Mouse (Mus musculus): ENCODE measurements around the gene Ctu1. TPM values are rescaled to one million over a fixed set of nuclear protein-coding genes. Genes with fewer than 3 reads are reported as not detected.

Ctu1 gene
- polyA plus RNA-seq, 2 experiments = 12.0 to 13.4 TPM

DNA sequence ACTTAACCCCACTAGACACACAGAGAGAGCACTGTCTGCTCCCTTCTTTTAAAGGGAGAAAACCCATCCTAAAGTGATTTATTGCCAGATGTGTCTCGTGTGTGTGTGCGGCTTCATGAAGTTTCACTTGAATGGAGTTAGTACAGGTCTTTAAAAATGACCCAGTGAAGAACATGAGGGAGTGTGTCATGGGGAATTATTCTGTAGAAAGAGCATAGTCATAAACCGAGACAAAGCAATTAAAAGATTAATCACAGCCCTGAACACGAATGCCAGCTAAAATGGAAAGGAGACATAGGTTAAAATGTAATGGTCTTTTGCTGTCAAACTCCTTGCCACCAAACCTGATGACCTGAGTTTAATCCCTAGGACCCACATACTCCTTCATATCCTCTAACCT, 37.9 kb upstream of the Ctu1 start:
- no peaks in the 10 kb centered on the region for H3K27me3 ChIP-seq (ENCODE audit: control insufficient read depth, insufficient read depth, low read length)
- WGBS = 60% methylated on average over 4 of the region's 4 CpGs
- H3K27ac ChIP-seq (replicated peaks; ENCODE audit: low read depth, low read length) = no peak overlapping the region
- H3K4me1 ChIP-seq (ENCODE audit: control insufficient read depth, insufficient read depth, low read length) = no peaks in the 10 kb centered on the region
- no peak for DNase-seq (ENCODE audit: low spot score)
- no peak overlapping the region for H3K9ac ChIP-seq (ENCODE audit: low read depth, low read length, severe bottlenecking)
- TF ChIP-seq POLR2A (IDR thresholded peaks at IDR 0.05; ENCODE audit: borderline replicate concordance, extremely low read depth, insufficient read depth, insufficient read length) = no peak
- no peak for ATAC-seq (ENCODE audit: low FRiP score, low read depth)
- no peak overlapping the region for H3K4me3 ChIP-seq (replicated peaks; ENCODE audit: low read length)
- H3K9me3 ChIP-seq (ENCODE audit: control insufficient read depth, low read length) = no peaks in the 10 kb centered on the region
- no peak overlapping the region for H3K4me2 ChIP-seq (replicated peaks; ENCODE audit: low read depth, low read length, severe bottlenecking)
- H3K36me3 ChIP-seq (ENCODE audit: control insufficient read depth, insufficient read depth, low read length) = no peaks in the 10 kb centered on the region

DNA sequence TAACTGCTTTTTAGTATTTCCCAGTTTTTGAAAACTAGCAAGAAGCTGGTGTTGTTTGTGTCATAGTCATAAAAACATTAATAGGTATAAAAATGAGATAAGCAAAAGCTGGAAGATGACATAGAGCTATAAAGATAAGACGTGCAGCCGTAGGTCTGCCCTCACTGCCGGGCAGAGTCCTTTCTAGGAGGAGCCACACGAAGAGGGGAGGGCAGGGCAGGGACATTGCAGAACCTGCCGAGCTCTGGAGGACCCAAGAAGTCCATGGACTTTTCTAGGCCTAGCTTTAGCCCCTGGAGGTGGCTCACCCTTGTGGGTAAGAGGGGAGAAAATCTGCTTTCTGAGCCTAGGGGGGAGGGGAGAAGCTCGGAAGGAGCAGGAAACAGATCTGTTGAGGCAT, 37.3 kb upstream of the Ctu1 start, which contains the start of gene Ceacam18:
Ceacam18 (plus strand) TSS at position 208 of the 400 bp plus-strand sequence.
- Histone ChIP-seq H3K36me3 (ENCODE audit: control insufficient read depth, insufficient read depth, low read length) (no peaks in the 10 kb centered on the region), H3K4me3 (replicated peaks; ENCODE audit: low read length) (no peak within 1 kb of the TSS), H3K9me3 (ENCODE audit: control insufficient read depth, low read length) (no peaks in the 10 kb centered on the region), H3K4me2 (replicated peaks; ENCODE audit: low read depth, low read length, severe bottlenecking) (no peak within 1 kb of the TSS), H3K27ac (replicated peaks; ENCODE audit: low read depth, low read length) (no peak within 1 kb of the TSS), H3K4me1 (ENCODE audit: control insufficient read depth, insufficient read depth, low read length) (no peaks in the 10 kb centered on the region), H3K9ac (ENCODE audit: low read depth, low read length, severe bottlenecking) (no peak within 1 kb of the TSS), H3K27me3 (ENCODE audit: control insufficient read depth, insufficient read depth, low read length) (no peaks in the 10 kb centered on the region)
- ATAC-seq (ENCODE audit: low FRiP score, low read depth) (no peak), DNase-seq (ENCODE audit: low spot score) (no peak)
- 72% methylated on average over 6 of the region's 6 CpGs for WGBS
- no peak for TF ChIP-seq POLR2A (IDR thresholded peaks at IDR 0.05; ENCODE audit: borderline replicate concordance, extremely low read depth, insufficient read depth, insufficient read length)

DNA sequence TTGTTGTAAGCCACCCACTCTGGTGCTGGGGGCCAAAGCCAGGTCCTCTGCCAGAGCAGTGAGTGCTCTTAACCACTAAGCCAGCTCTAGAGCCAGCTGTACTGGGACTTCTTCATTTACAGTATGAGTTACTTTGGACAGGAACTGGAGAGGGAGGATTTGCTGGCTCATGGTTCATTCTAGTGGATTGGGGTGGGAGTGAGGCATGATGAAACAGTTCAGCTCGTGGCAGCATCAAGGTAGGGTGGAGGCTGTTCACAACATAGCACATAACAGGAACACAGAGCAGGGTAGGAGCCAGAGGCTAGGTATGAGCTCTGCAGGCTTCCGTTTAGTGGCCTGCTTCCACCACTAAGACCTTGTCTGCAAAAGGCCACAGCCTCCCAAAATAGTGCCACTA, 35.6 kb upstream of the Ctu1 start:
- no peaks in the 10 kb centered on the region for H3K9me3 ChIP-seq (ENCODE audit: control insufficient read depth, low read length)
- WGBS = 53% methylated on average over 2 of the region's 2 CpGs
- H3K36me3 ChIP-seq (ENCODE audit: control insufficient read depth, insufficient read depth, low read length) = no peaks in the 10 kb centered on the region
- H3K27me3 ChIP-seq (ENCODE audit: control insufficient read depth, insufficient read depth, low read length) = no peaks in the 10 kb centered on the region
- no peak overlapping the region for H3K4me2 ChIP-seq (replicated peaks; ENCODE audit: low read depth, low read length, severe bottlenecking)
- no peak overlapping the region for H3K27ac ChIP-seq (replicated peaks; ENCODE audit: low read depth, low read length)
- TF ChIP-seq POLR2A (IDR thresholded peaks at IDR 0.05; ENCODE audit: borderline replicate concordance, extremely low read depth, insufficient read depth, insufficient read length) = no peak
- H3K9ac ChIP-seq (ENCODE audit: low read depth, low read length, severe bottlenecking) = no peak overlapping the region
- H3K4me1 ChIP-seq (ENCODE audit: control insufficient read depth, insufficient read depth, low read length) = no peaks in the 10 kb centered on the region
- DNase-seq (ENCODE audit: low spot score) = no peak
- no peak for ATAC-seq (ENCODE audit: low FRiP score, low read depth)
- H3K4me3 ChIP-seq (replicated peaks; ENCODE audit: low read length) = no peak overlapping the region

GRCm38 (mm10) chr7:43637118-43637517, 34.7 kb upstream of the Ctu1 start:
- Histone ChIP-seq H3K9ac (ENCODE audit: low read depth, low read length, severe bottlenecking) (no peak overlapping the region), H3K9me3 (ENCODE audit: control insufficient read depth, low read length) (no peaks in the 10 kb centered on the region), H3K36me3 (ENCODE audit: control insufficient read depth, insufficient read depth, low read length) (no peaks in the 10 kb centered on the region), H3K27me3 (ENCODE audit: control insufficient read depth, insufficient read depth, low read length) (no peaks in the 10 kb centered on the region), H3K27ac (replicated peaks; ENCODE audit: low read depth, low read length) (no peak overlapping the region), H3K4me3 (replicated peaks; ENCODE audit: low read length) (no peak overlapping the region), H3K4me1 (ENCODE audit: control insufficient read depth, insufficient read depth, low read length) (no peaks in the 10 kb centered on the region), H3K4me2 (replicated peaks; ENCODE audit: low read depth, low read length, severe bottlenecking) (no peak overlapping the region)
- WGBS = 53% methylated on average over 1 of the region's 1 CpGs
- no peak for ATAC-seq (ENCODE audit: low FRiP score, low read depth)
- DNase-seq (ENCODE audit: low spot score) = no peak
- no peak for TF ChIP-seq POLR2A (IDR thresholded peaks at IDR 0.05; ENCODE audit: borderline replicate concordance, extremely low read depth, insufficient read depth, insufficient read length)

DNA sequence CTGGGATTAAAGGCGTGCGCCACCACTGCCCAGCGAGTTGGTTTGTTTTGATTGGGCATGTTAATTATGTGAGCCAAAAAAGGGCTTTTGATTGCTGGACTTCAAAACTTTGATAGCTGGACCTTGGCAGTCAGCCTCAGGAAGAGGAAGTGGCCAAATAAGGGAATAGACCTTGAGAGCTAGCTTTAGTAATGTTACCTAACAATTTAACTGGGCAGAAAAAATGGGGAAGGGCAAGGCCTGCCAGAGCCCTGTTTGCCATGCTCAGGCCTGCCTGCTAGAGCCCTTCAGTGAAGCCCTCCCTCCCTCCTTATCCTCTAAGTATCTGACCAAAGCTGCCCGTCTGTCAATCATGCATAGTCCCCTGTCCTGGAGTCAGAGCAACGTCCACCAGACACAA, 29.2 kb upstream of the Ctu1 start:
- H3K4me3 ChIP-seq (replicated peaks; ENCODE audit: low read length) = no peak overlapping the region
- WGBS = 91% methylated on average over 5 of the region's 5 CpGs
- no peak for TF ChIP-seq POLR2A (IDR thresholded peaks at IDR 0.05; ENCODE audit: borderline replicate concordance, extremely low read depth, insufficient read depth, insufficient read length)
- H3K36me3 ChIP-seq (ENCODE audit: control insufficient read depth, insufficient read depth, low read length) = no peaks in the 10 kb centered on the region
- H3K9me3 ChIP-seq (ENCODE audit: control insufficient read depth, low read length) = no peaks in the 10 kb centered on the region
- ATAC-seq (ENCODE audit: low FRiP score, low read depth) = no peak
- H3K4me1 ChIP-seq (ENCODE audit: control insufficient read depth, insufficient read depth, low read length) = no peaks in the 10 kb centered on the region
- no peaks in the 10 kb centered on the region for H3K27me3 ChIP-seq (ENCODE audit: control insufficient read depth, insufficient read depth, low read length)
- no peak overlapping the region for H3K27ac ChIP-seq (replicated peaks; ENCODE audit: low read depth, low read length)
- no peak overlapping the region for H3K9ac ChIP-seq (ENCODE audit: low read depth, low read length, severe bottlenecking)
- no peak for DNase-seq (ENCODE audit: low spot score)
- H3K4me2 ChIP-seq (replicated peaks; ENCODE audit: low read depth, low read length, severe bottlenecking) = no peak overlapping the region

Data from limb, embryonic 14.5 days (tissue).